Mouse (Mus musculus) heart, embryonic 14.5 days (tissue): ENCODE measurements around the gene Synpr. TPM values are rescaled to one million over a fixed set of nuclear protein-coding genes. Genes with fewer than 3 reads are reported as not detected.

Experiments
- ATAC-seq: fragments of 200-750 bp; cut with Nextera tagmentation; 2 replicates; pipeline ENCODE4 v1.8.0; 2017; ENCODE audit warnings: low read depth, moderate TSS enrichment; ENCODE audit not compliant: insufficient number of reproducible peaks, insufficient read depth, low FRiP score
- H3K27ac ChIP-seq, 2 experiments: fragments of 200-500 bp in 1 of 2; fragments of 300-500 bp in 1 of 2; sonication (generic) in 1 of 2; replicated peaks in 1 of 2; 2 replicates each; pipeline ENCODE4 v1.5.1; 2012 to 2014; ENCODE audit warnings: low read depth in 2 of 2, low read length in 2 of 2, control low read depth in 1 of 2, mild to moderate bottlenecking in 1 of 2, mixed read lengths in 1 of 2; ENCODE audit not compliant: control insufficient read depth in 1 of 2, insufficient read depth in 1 of 2
- H3K27me3 ChIP-seq: fragments of 300-500 bp; sonication (generic); 2 replicates; pipeline ENCODE4 v1.6.1; 2014; ENCODE audit warnings: mild to moderate bottlenecking, low read length, control low read depth; ENCODE audit not compliant: control insufficient read depth, insufficient read depth
- H3K36me3 ChIP-seq: fragments of 300-500 bp; sonication (generic); 2 replicates; pipeline ENCODE4 v1.6.1; 2014; ENCODE audit warnings: mild to moderate bottlenecking, control low read depth, low read length, mixed read lengths; ENCODE audit not compliant: control insufficient read depth, insufficient read depth
- H3K4me1 ChIP-seq, 2 experiments: fragments of 200-500 bp in 1 of 2; fragments of 300-500 bp in 1 of 2; sonication (generic) in 1 of 2; 2 replicates each; pipeline ENCODE4 v1.6.1; 2012 to 2014; ENCODE audit warnings: low read length in 2 of 2, control low read depth in 1 of 2, mixed read lengths in 1 of 2; ENCODE audit not compliant: control insufficient read depth in 2 of 2, insufficient read depth in 2 of 2
- H3K4me2 ChIP-seq: fragments of 300-500 bp; sonication (generic); 2 replicates; pipeline ENCODE4 v1.6.1; 2014; ENCODE audit warnings: mild to moderate bottlenecking, low read length
- H3K4me3 ChIP-seq, 2 experiments: fragments of 200-500 bp in 1 of 2; fragments of 300-500 bp in 1 of 2; sonication (generic) in 1 of 2; 2 replicates each; pipeline ENCODE4 v1.5.1; 2012 to 2014; ENCODE audit warnings: low read length in 2 of 2, mild to moderate bottlenecking in 2 of 2, control low read depth in 1 of 2, low read depth in 1 of 2, moderate library complexity in 1 of 2; ENCODE audit not compliant: control insufficient read depth in 1 of 2, insufficient read depth in 1 of 2
- H3K9ac ChIP-seq: fragments of 300-500 bp; sonication (generic); 2 replicates; pipeline ENCODE4 v1.6.1; 2014; ENCODE audit warnings: mild to moderate bottlenecking, low read length
- H3K9me3 ChIP-seq: fragments of 300-500 bp; sonication (generic); 2 replicates; pipeline ENCODE4 v1.6.1; 2016; ENCODE audit warnings: low read length, control low read depth; ENCODE audit not compliant: control insufficient read depth
- WGBS: fragments of 180-500 bp; shearing (Covaris S2); extraction: QIAGEN DNeasy Blood & Tissue Kit; methylation state at CpG from one replicate; pipeline ENCODE4 v1.1.7; 2014; 5-methylcytosine and 5-hydroxymethylcytosine counted together
- polyA plus RNA-seq: library from polyadenylated mRNA; unstranded; fragments of >200 nt; fragmentation: Nextera tagmentation; extraction: Ambion mirVana; gene quantifications from 2 replicates; pipeline ENCODE4 v1.2.1, GENCODE M21; 2014

Gene Synpr
- polyA plus RNA-seq, 1 experiment from 2014 or later = 0.51 TPM

- H3K4me1 ChIP-seq = no peaks in the 10 kb centered on the region
- H3K9me3 ChIP-seq = no peaks in the 10 kb centered on the region
- no peak overlapping the region for H3K4me2 ChIP-seq
- no peak overlapping the region for H3K4me3 ChIP-seq
- no peak overlapping the region for H3K27ac ChIP-seq
- H3K27me3 ChIP-seq = no peaks in the 10 kb centered on the region
- no peak for ATAC-seq
- H3K36me3 ChIP-seq = no peaks in the 10 kb centered on the region
- WGBS = 74% methylated on average over 2 of the region's 2 CpGs
- no peak overlapping the region for H3K9ac ChIP-seq
These were observed 184.6 kb downstream of the Synpr start for GRCm38 (mm10) chr14:13469211-13469610.

GRCm38 (mm10) chr14:13477821-13478220 is 193.2 kb downstream of the Synpr start:
- 67% methylated on average over 1 of the region's 1 CpGs for WGBS
- H3K4me2 ChIP-seq = no peak overlapping the region

GRCm38 (mm10) chr14:13505355-13505754 is 220.8 kb downstream of the Synpr start:
- Histone ChIP-seq H3K4me2 (no peak overlapping the region), H3K4me3 (no peak overlapping the region), H3K9ac (no peak overlapping the region), H3K36me3 (no peaks in the 10 kb centered on the region), H3K9me3 (no peaks in the 10 kb centered on the region), H3K27me3 (no peaks in the 10 kb centered on the region), H3K4me1 (no peaks in the 10 kb centered on the region), H3K27ac (no peak overlapping the region)
- 50% methylated on average over 5 of the region's 5 CpGs for WGBS
- no peak for ATAC-seq

More at GRCm38 (mm10) chr14:13477821-13478220, 193.2 kb downstream of the Synpr start:
- no peak overlapping the region for H3K27ac ChIP-seq
- H3K9me3 ChIP-seq = no peaks in the 10 kb centered on the region
- no peak overlapping the region for H3K4me3 ChIP-seq
- no peak for ATAC-seq
- no peaks in the 10 kb centered on the region for H3K27me3 ChIP-seq
- H3K9ac ChIP-seq = no peak overlapping the region
- no peaks in the 10 kb centered on the region for H3K4me1 ChIP-seq
- no peaks in the 10 kb centered on the region for H3K36me3 ChIP-seq

GRCm38 (mm10) chr14:13518608-13519139 is 234.1 kb downstream of the Synpr start:
- H3K4me2 ChIP-seq = no peak overlapping the region
- 82% methylated on average over 5 of the region's 5 CpGs for WGBS

GRCm38 (mm10) chr14:13519239-13520011 is 234.8 kb downstream of the Synpr start:
- H3K4me3 ChIP-seq = no peak overlapping the region
- H3K4me2 ChIP-seq = no peak overlapping the region
- ATAC-seq = no peak
- H3K27ac ChIP-seq = no peak overlapping the region
- no peak overlapping the region for H3K9ac ChIP-seq
- no peaks in the 10 kb centered on the region for H3K36me3 ChIP-seq
- 53% methylated on average over 7 of the region's 7 CpGs for WGBS
- H3K9me3 ChIP-seq = no peaks in the 10 kb centered on the region
- no peaks in the 10 kb centered on the region for H3K27me3 ChIP-seq
- no peaks in the 10 kb centered on the region for H3K4me1 ChIP-seq

More at GRCm38 (mm10) chr14:13518608-13519139, 234.1 kb downstream of the Synpr start:
- Histone ChIP-seq H3K9ac (no peak overlapping the region), H3K36me3 (no peaks in the 10 kb centered on the region), H3K4me1 (no peaks in the 10 kb centered on the region), H3K9me3 (no peaks in the 10 kb centered on the region), H3K27me3 (no peaks in the 10 kb centered on the region), H3K4me3 (no peak overlapping the region), H3K27ac (no peak overlapping the region)
- ATAC-seq = no peak

GRCm38 (mm10) chr14:13547746-13548145 is 263.2 kb downstream of the Synpr start:
- Histone ChIP-seq H3K27ac (no peak overlapping the region), H3K4me1 (no peaks in the 10 kb centered on the region), H3K9me3 (no peaks in the 10 kb centered on the region), H3K4me3 (no peak overlapping the region), H3K27me3 (no peaks in the 10 kb centered on the region), H3K36me3 (no peaks in the 10 kb centered on the region), H3K4me2 (no peak overlapping the region), H3K9ac (no peak overlapping the region)
- WGBS = 47% methylated on average over 2 of the region's 2 CpGs
- ATAC-seq = no peak

DNA sequence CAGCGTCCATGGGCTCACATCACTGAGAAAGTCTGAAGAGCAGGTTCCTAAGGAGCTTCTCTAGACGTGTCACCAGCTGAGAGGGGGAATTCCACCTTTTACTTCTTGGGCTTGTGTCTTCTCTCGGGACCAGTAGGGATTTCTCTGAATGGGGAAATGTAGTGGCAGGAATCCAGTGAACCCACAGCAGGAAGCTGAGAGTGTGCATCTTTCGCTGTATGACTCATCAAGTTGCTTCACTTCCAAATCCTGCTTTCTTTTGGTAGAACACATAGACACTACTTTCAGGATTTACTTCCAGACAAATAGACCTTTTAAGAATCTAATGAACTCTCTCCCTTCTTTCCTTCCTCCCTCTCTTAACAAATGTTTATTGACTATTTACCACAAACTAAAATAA is 266.6 kb downstream of the Synpr start:
- no peak overlapping the region for H3K4me2 ChIP-seq
- H3K9me3 ChIP-seq = no peaks in the 10 kb centered on the region
- no peak overlapping the region for H3K4me3 ChIP-seq
- H3K4me1 ChIP-seq = no peaks in the 10 kb centered on the region
- 67% methylated on average over 4 of the region's 4 CpGs for WGBS
- no peaks in the 10 kb centered on the region for H3K27me3 ChIP-seq
- no peak overlapping the region for H3K27ac ChIP-seq
- ATAC-seq = no peak
- H3K36me3 ChIP-seq = no peaks in the 10 kb centered on the region
- no peak overlapping the region for H3K9ac ChIP-seq
